Mouse (Mus musculus) cerebellum, adult 2 months (tissue): Measurements from ENCODE around the gene Cdca8.

Experiments used
- CTCF ChIP-seq: fragments of 200-500 bp; IDR thresholded peaks from 2 replicates; pipeline ENCODE4 v1.5.1; 2011; ENCODE audit warnings: low read depth, mild to moderate bottlenecking, control low read depth, low read length, moderate library complexity, borderline replicate concordance; ENCODE audit not compliant: insufficient read depth
- POLR2A ChIP-seq: fragments of 200-500 bp; IDR thresholded peaks from 2 replicates; pipeline ENCODE4 v1.6.1; 2011; ENCODE audit warnings: low read length, control low read depth, borderline replicate concordance; ENCODE audit not compliant: insufficient read depth

DNA sequence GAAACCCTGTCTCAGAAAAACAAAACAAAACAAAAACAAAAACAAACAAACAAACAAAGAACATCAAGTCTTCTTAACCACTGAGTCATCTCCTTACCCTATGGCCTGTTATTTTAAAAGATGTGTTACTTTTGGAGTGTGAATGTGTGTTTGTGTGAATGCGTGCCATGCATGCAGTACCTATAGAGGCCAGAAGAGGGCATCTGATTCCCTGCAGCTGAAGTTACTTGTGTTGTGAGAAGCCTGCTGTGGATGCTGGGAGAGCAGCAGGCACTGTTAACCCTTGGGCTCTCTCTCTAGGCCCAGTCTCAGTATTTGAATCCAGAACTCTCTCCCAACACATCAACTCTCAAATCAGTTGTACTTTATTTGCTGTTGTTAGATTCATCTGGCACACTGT lies 66.4 kb downstream of the Cdca8 start:
- TF ChIP-seq CTCF (0 out of 2 replicates have a peak, but pooled peaks have one; percentile 7), POLR2A (no peak)
